Mouse (Mus musculus): Measurements from ENCODE around the gene Nol10.
A peak's percentile ranks its signal among the peaks of the same experiment; 100 is the strongest.

Nol10 gene

DNA sequence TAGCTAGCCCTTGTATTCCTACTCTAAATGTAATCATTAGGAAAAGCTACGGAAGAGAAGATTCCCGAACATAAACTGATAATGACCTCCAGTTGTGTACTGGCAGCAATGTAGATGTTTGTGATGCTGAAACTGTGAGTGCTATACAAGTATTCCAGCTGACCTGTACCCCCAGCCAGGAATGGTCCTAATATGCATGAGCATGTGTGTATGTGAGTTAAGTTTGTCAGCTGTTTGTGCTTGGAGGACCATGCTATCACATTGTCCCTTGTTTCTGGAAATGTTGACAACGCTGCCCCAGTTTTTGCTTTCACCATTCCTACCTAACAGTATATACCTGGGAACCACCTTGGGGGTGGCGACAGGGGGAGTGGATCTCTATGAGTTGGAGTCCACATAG is 55.7 kb downstream of the Nol10 start:
- no peak for DNase-seq (ENCODE audit: extremely low read depth, insufficient read length, low spot score)

DNA sequence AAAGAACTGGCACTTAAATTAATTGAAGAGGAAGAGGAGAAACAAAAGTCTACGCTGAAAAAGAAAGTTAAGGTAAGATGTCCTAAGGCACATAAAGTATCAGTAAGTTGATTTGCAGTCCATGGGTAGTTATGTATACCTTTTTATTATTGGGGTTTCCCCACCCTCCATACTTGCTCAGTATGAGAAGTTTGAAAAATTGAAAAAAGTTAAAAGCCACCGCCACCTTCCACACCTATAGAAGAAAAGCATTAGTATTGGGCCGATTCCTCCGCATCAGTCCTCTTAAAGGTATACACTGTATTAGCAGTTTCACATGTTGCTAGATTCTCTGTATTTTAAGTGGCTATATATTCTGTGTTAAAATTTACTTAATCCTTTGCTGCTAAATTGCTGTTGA is 58.6 kb downstream of the Nol10 start:
- DNase-seq (ENCODE audit: extremely low read depth, insufficient read length, low spot score) = no peak

DNA sequence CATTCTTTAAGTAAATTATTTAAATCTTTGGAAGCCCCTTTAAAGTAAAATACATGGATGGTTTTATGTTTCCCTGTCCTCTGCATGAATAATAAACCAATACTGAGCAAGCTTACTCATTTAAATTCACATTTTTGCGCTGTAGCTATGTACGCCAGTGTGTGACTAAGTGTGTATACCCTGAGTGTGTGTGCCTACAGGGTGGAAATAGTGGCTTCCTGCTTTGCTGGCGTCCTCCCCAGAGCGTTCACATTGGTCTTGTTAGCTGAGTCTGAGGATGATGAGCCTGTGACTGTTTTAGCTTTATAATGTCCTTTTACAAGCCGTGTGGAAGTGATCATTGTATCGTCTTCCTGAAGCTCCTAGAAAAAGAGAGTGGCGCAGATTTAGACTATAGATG is 60.1 kb downstream of the Nol10 start:
- DNase-seq (ENCODE audit: extremely low read depth, insufficient read length, low spot score) = no peak

DNA sequence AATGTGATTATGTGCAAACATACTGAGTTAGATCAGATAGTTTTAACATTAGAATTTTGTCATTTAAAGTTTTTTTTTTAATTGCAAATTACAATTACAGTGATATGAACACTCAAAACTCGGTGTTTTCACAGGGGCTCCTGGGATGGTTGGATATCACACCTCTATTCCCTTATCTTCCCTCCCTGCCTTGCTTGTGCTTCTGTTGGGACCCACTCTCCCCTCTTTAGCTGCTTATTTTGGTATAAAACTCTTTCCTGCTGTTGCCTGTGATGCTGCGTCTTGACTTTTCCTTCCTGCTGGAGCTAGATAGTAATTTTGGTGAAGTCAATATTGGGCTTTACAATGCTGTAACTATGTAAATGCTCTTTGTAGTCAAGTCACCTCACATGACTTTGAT is 63.0 kb downstream of the Nol10 start:
- no peak for DNase-seq (ENCODE audit: extremely low read depth, insufficient read length, low spot score)

DNA sequence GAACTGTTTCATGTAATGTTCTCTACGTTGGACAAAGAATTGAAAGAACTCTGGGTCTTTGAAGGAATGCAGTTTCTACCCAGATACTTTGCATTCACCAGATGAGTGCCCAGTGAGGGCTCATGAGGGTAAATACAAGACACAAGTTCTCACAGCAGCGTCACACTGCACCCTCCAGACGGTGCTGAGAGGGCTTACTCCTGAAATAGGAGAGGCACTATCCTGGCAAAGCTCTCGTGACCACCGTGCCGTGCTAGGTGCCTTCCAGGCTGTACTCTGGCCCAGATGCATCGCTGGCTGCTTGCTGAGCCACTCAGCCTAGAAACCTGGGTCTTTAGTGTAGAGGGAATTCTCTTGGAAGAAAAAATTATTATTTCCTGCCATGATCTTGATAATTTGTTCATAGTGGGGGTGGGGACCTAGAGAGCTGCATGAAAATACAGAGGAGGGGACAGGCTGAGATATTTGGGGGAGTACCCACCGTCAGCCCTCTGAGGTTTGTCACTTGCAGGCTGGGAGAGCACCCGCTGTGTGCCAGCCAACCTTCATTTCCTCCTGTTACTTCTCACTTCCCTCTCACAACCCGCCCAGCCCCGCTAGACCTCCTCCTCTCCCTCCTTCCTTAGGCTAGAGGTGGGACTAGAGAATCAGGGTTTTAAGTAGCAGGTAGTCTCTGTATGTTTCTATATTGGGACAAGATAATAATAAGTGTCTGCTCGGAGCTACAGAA is 63.7 kb downstream of the Nol10 start:
- DNase-seq (ENCODE audit: extremely low read depth, insufficient read length, low spot score) = no peak

DNA sequence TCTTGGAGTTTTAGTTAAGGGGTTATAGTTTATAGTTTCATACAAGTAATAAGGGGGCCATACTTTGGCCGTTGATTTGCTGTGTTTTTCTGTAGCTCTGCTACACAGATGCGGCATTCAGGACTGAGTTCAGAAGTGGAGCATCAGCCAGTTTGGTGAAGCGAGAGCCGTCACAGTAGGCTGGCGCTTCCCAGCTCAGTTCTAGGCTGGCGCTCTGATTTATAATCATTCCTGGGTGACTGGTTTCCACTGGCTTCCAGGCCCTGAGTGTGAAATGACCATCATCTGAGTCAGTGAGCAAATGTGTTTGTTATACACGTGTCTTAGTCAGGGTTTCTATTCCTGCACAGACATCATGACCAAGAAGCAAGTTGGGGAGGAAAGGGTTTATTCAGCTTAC is 66.5 kb downstream of the Nol10 start:
- no peak for DNase-seq (ENCODE audit: extremely low read depth, insufficient read length, low spot score)

DNA sequence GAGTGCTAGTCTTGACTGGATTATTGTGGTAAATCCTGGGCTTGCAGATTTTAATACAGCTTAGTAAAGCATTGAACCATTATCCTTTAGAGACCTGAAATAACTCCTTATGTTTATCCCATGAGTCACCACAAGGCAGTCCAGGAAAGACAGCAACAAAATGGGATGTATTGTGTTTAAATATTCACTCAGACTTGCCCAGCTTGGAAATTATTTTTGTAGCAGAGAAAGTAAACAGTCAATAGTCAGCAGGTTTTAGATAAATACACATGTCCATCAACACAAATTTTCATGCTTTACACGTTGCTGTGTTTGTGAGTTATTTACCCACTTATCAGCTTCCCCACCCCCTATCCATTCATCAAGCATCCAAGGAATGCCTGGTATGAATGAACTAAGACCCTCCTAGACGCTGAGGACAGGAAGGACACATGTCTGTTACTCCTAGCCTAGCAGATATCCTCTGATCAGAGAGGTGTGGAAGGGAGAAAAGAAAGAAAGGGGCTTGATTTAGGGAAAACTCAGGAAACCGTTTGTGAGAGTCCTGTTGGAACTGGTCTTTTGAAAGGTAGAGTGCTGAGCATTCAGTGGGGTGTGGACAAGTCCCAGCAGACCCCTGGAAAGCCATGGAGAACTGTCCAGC is 72.0 kb downstream of the Nol10 start:
- peak; percentile 26 for DNase-seq (ENCODE audit: extremely low read depth, insufficient read length, low spot score)

DNA sequence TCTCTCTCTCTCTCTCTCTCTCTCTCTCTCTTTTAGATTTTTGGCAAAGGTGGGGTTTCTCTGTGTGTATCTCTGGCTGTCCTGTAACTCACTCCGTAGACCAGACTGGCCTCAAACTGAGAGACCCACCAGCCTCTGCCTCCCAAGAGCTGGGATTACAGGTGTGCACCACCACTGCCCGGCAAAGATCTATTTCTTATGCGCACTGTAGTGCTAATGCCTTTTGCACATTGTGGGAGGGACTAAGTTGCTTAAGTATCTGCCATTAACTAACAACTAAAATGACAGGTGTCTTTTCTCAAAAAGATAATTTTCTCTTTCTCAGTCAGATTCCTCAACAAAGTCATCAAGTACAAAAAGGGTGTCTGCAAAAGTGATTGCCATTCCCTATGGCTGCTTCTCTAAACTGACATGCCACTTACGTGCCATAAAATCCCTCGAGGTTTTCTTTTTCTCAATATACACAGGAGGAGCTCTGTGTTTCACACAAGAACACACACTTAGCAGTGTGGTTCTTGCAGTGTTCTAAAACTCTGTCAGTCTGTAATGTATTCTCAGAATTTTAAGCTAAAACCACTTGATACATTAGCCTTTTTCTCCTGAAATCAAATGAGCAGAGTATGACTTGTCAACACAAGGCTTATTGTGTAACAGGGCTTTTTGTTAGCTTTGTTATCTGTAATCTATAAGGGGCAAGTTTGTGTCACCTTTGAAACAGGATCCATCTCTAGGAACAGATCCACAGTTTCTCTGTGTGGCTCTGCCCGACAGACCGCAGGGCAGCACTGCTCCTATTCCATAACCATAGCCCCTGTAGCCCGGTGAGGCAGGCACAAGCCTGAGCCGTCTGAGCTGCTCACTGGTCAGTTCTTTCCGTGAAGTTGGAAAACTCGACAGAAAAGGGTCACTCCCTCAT is 77.3 kb downstream of the Nol10 start:
- DNase-seq (ENCODE audit: extremely low read depth, insufficient read length, low spot score) = no peak

DNA sequence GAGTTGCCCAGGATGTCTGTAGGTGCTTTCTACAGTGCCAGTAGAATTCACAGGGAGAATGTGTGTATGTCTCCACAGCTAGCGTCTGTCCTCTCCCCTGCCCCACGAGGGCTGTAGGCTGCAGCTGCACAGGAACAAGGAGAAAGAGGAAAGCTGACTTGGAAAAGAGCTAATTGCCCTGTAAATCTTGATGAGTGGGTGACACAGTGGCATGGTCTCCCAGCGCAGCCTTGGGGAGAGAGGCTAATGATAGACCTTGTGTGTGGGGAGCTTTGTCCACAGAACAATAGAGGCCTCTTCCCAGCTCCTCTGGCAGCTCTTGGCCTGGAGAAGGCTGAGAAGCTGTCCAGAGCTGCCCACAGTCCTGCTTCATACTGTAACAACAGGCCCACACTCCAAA is 78.5 kb downstream of the Nol10 start:
- DNase-seq (ENCODE audit: extremely low read depth, insufficient read length, low spot score) = no peak

DNA sequence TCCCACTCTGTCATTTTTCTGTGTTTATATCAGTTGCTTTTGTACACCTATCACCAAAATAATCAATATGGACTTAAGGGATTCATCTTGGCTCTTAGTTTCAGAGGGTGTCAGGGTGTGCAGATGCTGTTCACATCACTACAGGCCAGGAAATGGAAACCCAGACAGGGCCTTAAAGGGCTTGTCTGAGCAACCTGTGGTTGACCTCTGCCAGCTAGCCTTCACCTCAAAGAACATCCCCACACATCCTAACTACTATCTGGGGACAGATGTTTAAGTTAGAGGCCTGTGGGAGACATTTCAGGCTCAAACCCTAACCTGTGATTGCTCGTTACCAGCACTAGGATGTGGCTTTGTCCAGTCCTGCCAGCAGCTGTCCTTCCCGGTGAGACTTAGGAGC is 82.3 kb downstream of the Nol10 start:
- no peak for DNase-seq (ENCODE audit: extremely low read depth, insufficient read length, low spot score)

DNA sequence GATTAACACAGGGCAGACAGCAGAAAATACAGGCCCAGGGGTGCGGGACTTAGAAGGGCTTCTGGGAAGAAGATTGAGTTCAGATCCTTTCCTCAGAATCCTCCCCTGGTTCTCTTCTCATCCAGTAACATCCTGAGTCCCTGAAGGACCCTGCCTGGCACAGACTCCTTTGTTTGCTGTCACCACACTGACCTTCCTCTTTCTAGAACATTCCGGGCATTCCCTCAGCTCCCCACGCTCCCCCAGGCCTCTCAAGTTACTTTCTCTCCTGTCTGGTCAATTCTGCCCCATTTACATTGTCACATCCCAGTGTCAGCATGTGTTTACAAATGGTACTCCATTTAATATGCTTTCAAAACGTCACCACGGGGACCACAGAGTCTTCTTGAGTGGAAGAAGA is 82.9 kb downstream of the Nol10 start:
- no peak for DNase-seq (ENCODE audit: extremely low read depth, insufficient read length, low spot score)

DNA sequence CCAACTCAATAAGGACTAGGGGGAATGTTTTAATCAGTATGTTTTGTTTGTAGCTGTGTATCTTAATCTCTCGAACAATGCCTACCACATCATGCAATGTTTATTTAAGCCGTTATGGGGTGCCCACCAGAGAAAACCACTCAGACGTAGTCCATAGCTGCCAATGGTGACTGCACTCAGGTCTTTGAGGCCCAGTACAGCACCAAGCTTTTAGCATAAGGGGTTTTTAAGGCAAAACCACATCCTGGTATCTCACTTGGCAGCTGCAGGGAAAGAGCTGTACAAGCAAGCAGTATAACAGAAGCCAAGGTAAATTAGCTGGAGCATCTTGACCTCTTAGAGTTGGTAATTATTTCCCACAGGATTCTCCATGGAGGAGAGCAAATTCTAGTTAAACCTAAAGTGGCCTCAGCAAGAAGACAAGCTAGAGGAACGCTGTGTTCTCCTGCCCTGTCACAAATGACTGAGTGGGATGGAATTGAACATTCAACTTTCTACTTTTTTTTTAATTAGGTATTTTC is 83.6 kb downstream of the Nol10 start:
- DNase-seq (ENCODE audit: extremely low read depth, insufficient read length, low spot score) = no peak

DNA sequence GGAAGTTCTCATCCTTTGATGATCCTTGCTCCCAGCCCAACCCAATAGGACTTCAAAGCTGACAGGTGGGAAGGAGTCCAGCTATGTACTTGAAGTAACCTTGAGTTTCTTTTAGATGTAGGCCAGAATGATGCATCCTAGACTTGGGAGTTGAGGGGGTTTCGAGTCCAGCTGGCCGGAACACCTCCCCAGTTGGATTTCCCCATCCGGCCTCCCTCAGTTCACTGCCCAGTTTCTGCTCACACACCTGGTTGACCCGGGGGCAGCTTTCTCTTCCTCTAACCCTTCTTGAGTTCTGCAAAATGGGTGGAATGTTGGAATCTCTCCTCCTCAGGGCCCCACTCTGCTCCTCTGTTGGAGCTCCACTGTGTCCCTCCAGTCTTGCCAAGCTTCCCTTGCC is 85.5 kb downstream of the Nol10 start:
- DNase-seq (ENCODE audit: extremely low read depth, insufficient read length, low spot score) = no peak

DNA sequence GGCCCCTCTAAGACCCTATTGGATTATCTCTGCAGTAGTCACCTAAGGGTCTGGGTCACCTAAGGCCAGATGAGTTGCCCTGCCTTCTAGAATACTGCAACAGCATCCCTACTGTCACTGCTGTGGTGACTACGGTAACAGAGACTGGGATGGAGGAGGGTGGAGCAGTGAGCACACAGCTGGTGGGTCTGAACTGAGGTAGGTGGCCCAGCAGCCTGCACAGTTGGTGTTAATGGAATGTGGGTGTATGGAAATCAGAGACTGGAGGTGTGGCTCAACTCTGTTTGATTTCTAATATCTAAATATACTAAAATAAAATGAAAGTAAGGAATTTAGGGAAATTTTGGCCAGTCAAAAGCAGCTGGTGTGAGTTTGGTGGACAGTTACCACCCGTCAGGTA is 88.2 kb downstream of the Nol10 start:
- no peak for DNase-seq (ENCODE audit: extremely low read depth, insufficient read length, low spot score)

DNA sequence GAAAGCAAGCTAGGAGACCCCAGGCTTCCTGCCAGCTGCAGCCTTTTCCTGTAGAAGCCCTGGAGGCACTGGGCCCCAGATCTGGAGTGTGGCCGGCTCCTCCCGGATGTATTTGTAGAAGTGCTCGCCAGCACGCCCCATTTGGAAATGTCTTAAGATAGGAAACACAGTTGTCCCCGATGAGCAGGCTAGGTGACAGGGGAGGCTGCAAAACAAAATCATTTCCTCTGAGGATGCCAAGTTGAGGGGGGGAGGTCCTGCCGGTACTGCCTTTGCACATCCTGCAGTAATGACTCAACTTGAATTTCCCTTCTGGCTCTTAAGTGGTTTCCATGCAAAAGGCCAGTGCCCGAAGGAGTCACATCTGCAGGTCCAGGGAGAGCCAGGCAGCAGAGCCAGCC is 92.0 kb downstream of the Nol10 start:
- DNase-seq (ENCODE audit: extremely low read depth, insufficient read length, low spot score) = peak; percentile 65

DNA sequence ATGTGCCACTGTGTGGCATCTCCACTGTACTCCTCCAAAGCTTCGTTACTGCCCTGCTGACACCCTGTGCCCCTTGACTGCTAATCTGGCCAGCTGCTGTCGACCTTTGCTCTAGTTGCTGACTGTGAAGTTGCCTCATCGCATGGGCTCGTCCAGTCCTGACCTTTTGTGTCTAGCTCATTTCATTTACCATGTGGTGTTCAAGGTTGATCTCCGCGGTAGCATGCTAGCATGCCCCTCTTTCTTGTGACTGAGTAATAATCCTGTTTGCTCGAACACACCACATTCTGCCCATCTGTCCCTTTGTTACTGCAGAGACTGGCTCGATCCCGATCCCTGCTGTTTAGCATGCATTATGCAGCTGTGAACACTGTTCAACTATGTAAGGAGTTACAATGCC is 93.2 kb downstream of the Nol10 start:
- no peak for DNase-seq (ENCODE audit: extremely low read depth, insufficient read length, low spot score)

DNA sequence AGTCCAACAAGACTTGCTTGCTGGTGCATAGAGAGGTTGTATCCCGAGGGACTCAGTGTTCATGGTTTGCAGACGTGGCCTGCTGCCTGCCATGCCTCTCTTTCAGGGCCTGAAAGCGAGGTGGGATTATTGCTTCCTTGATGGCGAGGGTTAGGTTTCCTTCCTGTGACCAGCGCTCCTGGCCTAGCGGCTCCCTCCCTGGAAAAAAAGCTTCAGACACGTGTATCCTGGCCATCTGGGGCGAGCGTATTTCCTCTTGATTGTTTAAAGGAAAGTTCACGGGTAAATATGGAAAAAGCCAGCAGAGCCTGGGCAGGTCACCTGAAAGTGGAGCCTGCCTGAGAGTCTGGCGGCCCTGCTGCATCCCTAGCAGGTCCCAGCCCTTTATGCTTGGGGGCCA is 96.1 kb downstream of the Nol10 start:
- DNase-seq (ENCODE audit: extremely low read depth, insufficient read length, low spot score) = no peak

DNA sequence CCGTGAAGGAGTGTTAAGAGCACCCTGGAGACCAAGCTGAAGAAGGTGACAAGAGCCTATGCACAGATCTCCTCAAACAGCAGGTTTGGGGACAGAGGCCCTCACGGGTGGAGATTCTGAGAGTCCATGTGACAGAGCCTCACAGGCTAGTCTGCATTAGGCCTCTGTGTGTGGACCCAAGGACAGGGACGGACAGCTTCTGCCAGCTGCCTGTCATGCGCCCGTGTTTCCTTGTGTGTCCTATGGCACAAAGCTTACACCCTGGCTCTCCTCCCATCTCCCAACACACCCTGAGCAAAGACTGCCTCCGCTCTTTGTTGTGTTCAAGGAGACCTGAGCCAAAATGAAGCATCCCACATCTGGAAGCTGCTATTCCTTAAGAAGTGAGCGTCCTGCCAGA is 97.0 kb downstream of the Nol10 start:
- no peak for DNase-seq (ENCODE audit: extremely low read depth, insufficient read length, low spot score)

DNA sequence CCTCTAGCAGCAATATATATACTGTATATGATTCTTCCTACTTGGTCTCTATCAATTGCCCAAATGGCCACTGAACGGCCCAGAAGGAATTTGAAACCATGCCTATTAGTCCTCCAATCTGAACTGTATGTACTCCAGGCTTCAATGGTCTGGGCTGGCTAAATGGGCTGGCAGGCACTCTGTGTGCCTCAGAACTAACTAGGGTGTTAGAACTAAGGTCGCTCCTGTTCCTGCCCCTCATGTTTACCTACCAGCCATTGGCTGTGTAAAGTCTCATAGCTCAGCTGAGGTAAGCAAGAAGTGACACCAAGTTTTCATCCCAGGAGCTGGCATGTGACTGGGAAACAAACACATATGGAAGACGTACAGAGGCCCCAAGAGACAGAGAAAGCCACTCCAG is 100.5 kb downstream of the Nol10 start:
- no peak for DNase-seq (ENCODE audit: extremely low read depth, insufficient read length, low spot score)

DNA sequence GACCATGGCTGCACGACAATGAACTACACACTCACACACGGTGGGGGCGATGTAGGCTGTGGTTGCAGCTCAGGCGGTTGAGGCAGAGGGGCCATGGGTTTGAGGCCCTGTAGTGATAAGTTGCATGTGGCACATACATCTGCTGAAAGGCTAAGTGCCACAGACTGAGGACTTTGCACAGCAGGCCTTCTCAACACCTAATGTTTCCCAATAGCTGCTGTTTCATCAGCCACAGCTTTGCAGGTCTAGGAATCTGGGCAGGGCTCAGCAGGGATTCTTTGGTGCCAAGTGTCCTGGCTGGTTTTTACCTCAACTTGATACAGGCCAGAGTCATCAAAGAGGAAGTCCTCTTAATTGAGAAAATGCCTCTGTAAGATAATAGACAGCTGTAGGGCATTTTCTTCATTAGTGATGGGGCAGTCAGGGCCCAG is 101.4 kb downstream of the Nol10 start:
- DNase-seq (ENCODE audit: extremely low read depth, insufficient read length, low spot score) = peak; percentile 64

DNA sequence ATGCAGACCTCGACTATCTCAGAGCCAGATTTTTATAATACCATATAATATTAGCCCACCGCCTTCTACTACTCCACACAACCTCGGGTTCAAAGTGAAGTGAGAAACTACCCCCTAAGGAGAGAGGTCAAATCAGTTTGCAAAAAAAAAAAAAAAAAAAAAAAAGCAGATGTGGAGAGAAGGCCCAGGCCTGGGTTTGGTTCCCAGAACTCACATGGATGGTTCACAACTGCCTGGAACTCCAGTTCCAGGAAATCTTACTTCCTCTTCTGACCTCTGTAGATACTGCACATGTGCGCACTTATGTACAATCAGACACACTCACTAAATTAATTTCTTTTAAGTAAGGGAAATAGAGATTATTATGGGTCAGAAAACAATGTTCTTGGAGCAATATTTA is 102.2 kb downstream of the Nol10 start:
- DNase-seq (ENCODE audit: extremely low read depth, insufficient read length, low spot score) = no peak

Measured in 3134 (cell line).